Mouse (Mus musculus) neural tube, embryonic 11.5 days (tissue): ENCODE data around the gene Scfd2. TPM values are rescaled to one million over a fixed set of nuclear protein-coding genes. Genes with fewer than 3 reads are reported as not detected.

ENCODE experiments used
- ATAC-seq: fragments of 200-750 bp; cut with Nextera tagmentation; 2 replicates; pipeline ENCODE4 v1.8.0; 2017; ENCODE audit warnings: moderate number of reproducible peaks, mild to moderate bottlenecking, moderate TSS enrichment, moderate library complexity; ENCODE audit not compliant: insufficient read depth, low FRiP score, low TSS enrichment
- DNase-seq: peaks from one replicate; pipeline ENCODE4 v3.0.0-alpha.2; 2015; ENCODE audit warnings: low spot score
- H3K27ac ChIP-seq: fragments of 300-500 bp; sonication (generic); 2 replicates; pipeline ENCODE4 v1.5.1; 2014; ENCODE audit warnings: low read depth, mild to moderate bottlenecking, low read length
- H3K27me3 ChIP-seq: fragments of 300-500 bp; sonication (generic); 2 replicates; pipeline ENCODE4 v1.6.1; 2014; ENCODE audit warnings: mild to moderate bottlenecking, low read length, mixed read lengths; ENCODE audit not compliant: control insufficient read depth, insufficient read depth
- H3K36me3 ChIP-seq: fragments of 300-500 bp; sonication (generic); 2 replicates; pipeline ENCODE4 v1.6.1; 2014; ENCODE audit warnings: mild to moderate bottlenecking, low read length, moderate library complexity, mixed read lengths; ENCODE audit not compliant: control insufficient read depth, insufficient read depth
- H3K4me1 ChIP-seq: fragments of 300-500 bp; sonication (generic); 2 replicates; pipeline ENCODE4 v1.6.1; 2014; ENCODE audit warnings: low read length, mixed read lengths; ENCODE audit not compliant: control insufficient read depth, insufficient read depth
- H3K4me2 ChIP-seq: fragments of 300-500 bp; sonication (generic); 2 replicates; pipeline ENCODE4 v1.6.1; 2014; ENCODE audit warnings: low read depth, mild to moderate bottlenecking, moderate library complexity
- H3K4me3 ChIP-seq: fragments of 300-500 bp; sonication (generic); 2 replicates; pipeline ENCODE4 v1.5.1; 2014; ENCODE audit warnings: low read depth, low read length
- H3K9ac ChIP-seq: fragments of 300-500 bp; sonication (generic); 2 replicates; pipeline ENCODE4 v1.6.1; 2014; ENCODE audit warnings: mild to moderate bottlenecking, low read length
- H3K9me3 ChIP-seq: fragments of 300-500 bp; sonication (generic); 2 replicates; pipeline ENCODE4 v1.6.1; 2016; ENCODE audit warnings: low read length; ENCODE audit not compliant: control insufficient read depth
- WGBS: fragments of 180-500 bp; shearing (Covaris S2); extraction: QIAGEN DNeasy Blood & Tissue Kit; methylation state at CpG from one replicate; pipeline ENCODE4 v1.1.7; 2014; 5-methylcytosine and 5-hydroxymethylcytosine counted together
- polyA plus RNA-seq: library from polyadenylated mRNA; unstranded; fragments of >200 nt; fragmentation: Nextera tagmentation; extraction: Ambion mirVana; gene quantifications from 2 replicates; pipeline ENCODE4 v1.2.1, GENCODE M21; 2014

Gene Scfd2
- polyA plus RNA-seq, 1 experiment from 2014 or later, result 14.7 TPM

- Histone ChIP-seq H3K9ac (no peak overlapping the region), H3K4me3 (peak overlapping the region; percentile 90), H3K9me3 (no peaks in the 10 kb centered on the region), H3K36me3 (peaks cover 12% of the 10 kb centered on the region), H3K27me3 (no peaks in the 10 kb centered on the region), H3K27ac (peak overlapping the region; percentile 79; the same call in 1 of the 2 replicates), H3K4me1 (peaks cover 25% of the 10 kb centered on the region), H3K4me2 (peak overlapping the region; percentile 87)
- DNase-seq (no peak), ATAC-seq (no peak)
- WGBS, result 0% methylated on average over 4 of the region's 4 CpGs
Measured at GRCm38 (mm10) chr5:74196307-74196618, 335.3 kb downstream of the Scfd2 start.

- no peaks in the 10 kb centered on the region for H3K27me3 ChIP-seq
- peak overlapping the region; percentile 90 for H3K4me3 ChIP-seq
- WGBS, result 0% methylated on average over 27 of the region's 27 CpGs
- H3K4me2 ChIP-seq, result peak overlapping the region; percentile 87
- peaks cover 25% of the 10 kb centered on the region for H3K4me1 ChIP-seq
- H3K9ac ChIP-seq, result peak overlapping the region; percentile 87
- DNase-seq, result peak; percentile 62
- H3K27ac ChIP-seq, result peak overlapping the region; percentile 79
- peaks cover 12% of the 10 kb centered on the region for H3K36me3 ChIP-seq
- no peaks in the 10 kb centered on the region for H3K9me3 ChIP-seq
- ATAC-seq, result peak; percentile 54
Measured at GRCm38 (mm10) chr5:74195614-74196306, 335.8 kb downstream of the Scfd2 start.

DNA sequence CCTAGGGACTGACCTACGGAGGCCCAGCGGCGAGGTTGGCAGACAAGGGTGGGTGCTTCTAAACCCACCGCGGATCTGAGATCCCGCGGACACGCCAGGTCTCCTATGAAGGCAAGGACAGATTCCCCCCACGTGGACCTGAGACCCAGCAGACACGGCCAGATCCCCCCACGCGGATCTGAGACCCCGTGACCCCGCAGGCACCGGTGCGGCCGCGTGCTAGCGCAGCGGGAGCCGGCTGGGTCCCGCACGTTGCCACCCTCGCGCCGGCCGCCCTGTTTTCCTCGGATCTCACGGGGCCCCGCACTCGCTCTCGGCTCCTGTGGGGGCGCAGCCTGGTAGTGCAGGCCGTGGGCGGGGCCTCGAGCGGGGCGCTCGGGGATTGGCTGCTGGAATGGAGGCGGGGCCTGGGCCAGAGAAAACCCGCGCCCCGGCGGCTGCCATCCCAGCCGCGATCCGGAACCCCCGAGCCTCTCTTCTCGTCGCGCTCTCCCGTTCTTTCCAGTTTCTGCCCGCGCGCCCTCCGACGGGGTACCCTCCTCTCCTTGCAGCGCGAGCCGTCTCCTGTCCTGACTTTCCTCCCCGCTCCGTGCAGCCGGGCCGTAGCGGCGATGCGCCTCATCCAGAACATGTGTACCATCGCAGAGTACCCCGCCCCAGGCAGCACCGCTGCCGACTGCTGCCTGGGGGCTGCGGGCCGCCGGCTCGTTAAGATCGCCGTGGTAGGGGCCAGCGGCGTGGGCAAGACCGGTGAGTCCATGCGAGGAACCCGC, 336.5 kb downstream of the Scfd2 start, which contains the start of gene Rasl11b:
Gene Rasl11b (plus strand): TSS at position 446 of the 773 bp plus-strand sequence.
- Histone ChIP-seq H3K27ac (peak within 1 kb of the TSS; percentile 79), H3K4me3 (peak within 1 kb of the TSS; percentile 90), H3K36me3 (peaks cover 12% of the 10 kb centered on the region), H3K9me3 (no peaks in the 10 kb centered on the region), H3K4me2 (peak within 1 kb of the TSS; percentile 87), H3K4me1 (peaks cover 25% of the 10 kb centered on the region), H3K9ac (peak within 1 kb of the TSS; percentile 87), H3K27me3 (no peaks in the 10 kb centered on the region)
- DNase-seq (peak; percentile 96), ATAC-seq (peak; percentile 93)
- WGBS, result under 1% methylated on average over 73 of the region's 82 CpGs

DNA sequence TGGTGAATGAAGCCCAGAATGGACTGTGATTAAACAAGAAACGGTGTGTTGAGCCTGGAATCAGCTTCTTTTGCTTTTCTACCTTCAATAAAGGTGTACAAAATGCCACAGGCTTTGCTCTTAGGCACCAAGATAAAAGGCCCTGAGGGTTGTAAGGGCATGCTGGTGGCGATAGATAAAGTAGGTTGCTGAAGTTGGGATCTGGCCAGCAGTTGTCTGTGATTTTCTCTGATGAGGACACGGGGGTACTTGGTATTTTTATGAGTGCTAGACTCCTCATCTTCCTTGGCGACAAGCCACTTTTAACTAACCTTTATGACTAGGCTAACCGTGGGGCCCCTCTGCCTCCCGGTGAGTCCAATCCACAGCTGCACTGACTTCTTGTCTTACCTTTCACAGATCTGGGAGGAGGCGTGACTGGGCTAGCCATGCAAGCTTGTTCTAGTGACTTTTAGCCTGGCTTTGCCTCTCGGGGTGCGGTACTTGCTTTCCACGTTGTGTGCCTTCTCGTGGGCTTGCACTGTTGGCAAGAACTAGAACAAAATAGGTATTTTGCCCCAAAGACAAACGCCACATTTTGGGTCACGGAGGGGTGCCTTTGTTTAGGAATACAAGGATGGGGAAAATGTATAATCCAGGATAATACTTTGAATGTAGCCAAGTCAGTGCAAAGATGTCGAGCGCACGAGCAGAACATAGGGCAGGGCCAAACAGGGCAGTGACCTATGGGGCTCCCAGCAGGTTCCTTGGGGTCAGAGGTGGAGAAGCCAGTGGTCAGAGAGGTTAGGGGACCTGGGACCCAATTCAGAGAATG, 337.3 kb downstream of the Scfd2 start:
- H3K9ac ChIP-seq, result peak overlapping the region; percentile 87
- H3K36me3 ChIP-seq, result peaks cover 9% of the 10 kb centered on the region; the same call in 1 of the 2 replicates
- 18% methylated on average over 16 of the region's 16 CpGs for WGBS
- H3K27me3 ChIP-seq, result no peaks in the 10 kb centered on the region
- no peak for ATAC-seq
- H3K4me1 ChIP-seq, result peaks cover 25% of the 10 kb centered on the region
- no peak overlapping the region for H3K27ac ChIP-seq
- H3K4me3 ChIP-seq, result peak overlapping the region; percentile 90
- H3K4me2 ChIP-seq, result peak overlapping the region; percentile 87
- no peak for DNase-seq
- H3K9me3 ChIP-seq, result no peaks in the 10 kb centered on the region

DNA sequence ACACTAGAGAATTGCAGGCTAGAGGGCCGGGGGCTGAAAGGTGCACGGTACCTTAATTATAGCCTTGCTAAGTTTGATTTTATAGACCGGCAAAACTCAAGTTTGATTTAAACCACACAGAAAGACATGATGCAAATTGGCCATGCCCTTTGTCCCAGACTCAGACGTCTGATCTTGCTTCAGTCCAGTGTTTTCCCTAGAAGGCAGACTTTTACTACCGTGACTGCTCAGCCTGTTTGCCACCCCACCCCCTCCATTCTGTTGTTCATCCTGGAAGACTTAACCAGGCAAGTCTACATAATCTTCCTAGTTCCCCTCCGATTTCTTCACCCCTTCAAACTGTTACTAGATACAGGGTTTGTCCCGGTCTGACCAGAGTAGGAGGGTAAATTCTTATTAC, 337.9 kb downstream of the Scfd2 start:
- H3K27ac ChIP-seq, result no peak overlapping the region
- no peaks in the 10 kb centered on the region for H3K9me3 ChIP-seq
- H3K4me1 ChIP-seq, result peaks cover 25% of the 10 kb centered on the region
- H3K36me3 ChIP-seq, result peaks cover 8% of the 10 kb centered on the region; the same call in 1 of the 2 replicates
- ATAC-seq (no peak), DNase-seq (no peak)
- no peaks in the 10 kb centered on the region for H3K27me3 ChIP-seq
- no peak overlapping the region for H3K9ac ChIP-seq
- WGBS, result 27% methylated on average over 7 of the region's 7 CpGs
- H3K4me3 ChIP-seq, result no peak overlapping the region
- H3K4me2 ChIP-seq, result no peak overlapping the region

- ATAC-seq (no peak), DNase-seq (no peak)
- no peak overlapping the region for H3K4me3 ChIP-seq
- H3K9me3 ChIP-seq, result no peaks in the 10 kb centered on the region
- no peaks in the 10 kb centered on the region for H3K27me3 ChIP-seq
- 51% methylated on average over 2 of the region's 2 CpGs for WGBS
- peaks cover 3% of the 10 kb centered on the region; the same call in 1 of the 2 replicates for H3K36me3 ChIP-seq
- H3K9ac ChIP-seq, result no peak overlapping the region
- H3K4me1 ChIP-seq, result peaks cover 20% of the 10 kb centered on the region
- H3K27ac ChIP-seq, result no peak overlapping the region
- H3K4me2 ChIP-seq, result no peak overlapping the region
Measured at GRCm38 (mm10) chr5:74193008-74193407, 338.6 kb downstream of the Scfd2 start.

- H3K9me3 ChIP-seq, result no peaks in the 10 kb centered on the region
- H3K9ac ChIP-seq, result no peak overlapping the region
- whole genome bisulfite sequencing, result 83% methylated on average over 5 of the region's 5 CpGs
- ATAC-seq (no peak), DNase-seq (no peak)
- H3K27ac ChIP-seq, result no peak overlapping the region
- no peak overlapping the region for H3K4me3 ChIP-seq
- H3K4me1 ChIP-seq, result peaks cover 10% of the 10 kb centered on the region
- H3K36me3 ChIP-seq, result no peaks in the 10 kb centered on the region
- no peaks in the 10 kb centered on the region for H3K27me3 ChIP-seq
- H3K4me2 ChIP-seq, result no peak overlapping the region
Measured at GRCm38 (mm10) chr5:74190911-74191310, 340.6 kb downstream of the Scfd2 start.

DNA sequence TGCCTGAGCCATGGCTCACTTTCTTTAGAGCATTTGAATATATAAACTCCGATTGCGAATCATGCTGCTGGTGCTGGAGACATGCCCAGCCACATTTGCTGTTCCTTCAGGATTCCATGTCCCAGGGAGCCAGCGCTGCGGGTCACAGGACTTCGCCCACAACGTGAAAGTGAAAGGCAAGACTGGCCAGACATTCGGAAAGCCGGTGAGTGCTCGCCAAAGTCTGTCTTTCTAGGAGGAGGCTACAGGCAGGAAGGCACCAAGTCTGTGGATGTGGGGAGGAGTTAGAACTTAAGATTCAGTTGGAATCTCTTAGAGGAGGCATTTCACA, 341.4 kb downstream of the Scfd2 start:
- DNase-seq, result no peak
- no peaks in the 10 kb centered on the region for H3K27me3 ChIP-seq

More for the DNA sequence above, 341.4 kb downstream of the Scfd2 start:
- Histone ChIP-seq H3K27ac (no peak overlapping the region), H3K9me3 (no peaks in the 10 kb centered on the region), H3K36me3 (no peaks in the 10 kb centered on the region), H3K4me3 (no peak overlapping the region), H3K4me2 (no peak overlapping the region), H3K9ac (no peak overlapping the region), H3K4me1 (peaks cover 10% of the 10 kb centered on the region)
- 61% methylated on average over 9 of the region's 9 CpGs for WGBS
- no peak for ATAC-seq
